Mouse (Mus musculus) adrenal gland, postnatal 14 days (tissue): Measurements from ENCODE around the gene Camk2b. TPM values are rescaled to one million over a fixed set of nuclear protein-coding genes. Genes with fewer than 3 reads are reported as not detected.

Experiments used
- DNase-seq: peaks from one replicate; pipeline ENCODE4 v3.0.0; 2021; ENCODE audit warnings: mixed read lengths
- total RNA-seq: library from RNA; stranded (reverse); gene quantifications from 2 replicates; pipeline ENCODE4 v1.2.3, GENCODE M21; 2021

Camk2b gene
- total RNA-seq, 1 experiment from 2014 or later = 14.8 TPM

- DNase-seq = no peak
These were observed 16.0 kb downstream of the Camk2b start for GRCm38 (mm10) chr11:6050066-6050560.

DNA sequence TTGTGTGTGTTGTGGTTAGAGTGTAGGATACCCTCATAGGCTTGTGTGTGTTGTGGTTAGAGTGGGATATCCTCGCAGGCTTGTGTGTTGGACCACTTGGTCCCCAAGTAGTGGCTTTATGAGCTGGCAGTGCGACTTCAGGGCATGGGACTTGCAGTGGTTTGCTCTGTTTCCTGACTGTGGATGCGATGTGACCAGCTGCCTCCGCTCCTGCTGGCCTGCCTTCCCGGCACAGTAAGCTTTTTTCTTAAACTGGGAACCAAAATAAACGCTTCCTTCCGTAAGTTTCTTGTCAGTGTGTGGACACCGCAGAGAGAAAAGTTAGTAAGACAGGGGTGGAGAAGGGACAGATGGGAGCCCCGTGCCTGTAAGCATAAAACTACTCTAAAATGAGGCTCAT, 18.0 kb downstream of the Camk2b start:
- no peak for DNase-seq

DNA sequence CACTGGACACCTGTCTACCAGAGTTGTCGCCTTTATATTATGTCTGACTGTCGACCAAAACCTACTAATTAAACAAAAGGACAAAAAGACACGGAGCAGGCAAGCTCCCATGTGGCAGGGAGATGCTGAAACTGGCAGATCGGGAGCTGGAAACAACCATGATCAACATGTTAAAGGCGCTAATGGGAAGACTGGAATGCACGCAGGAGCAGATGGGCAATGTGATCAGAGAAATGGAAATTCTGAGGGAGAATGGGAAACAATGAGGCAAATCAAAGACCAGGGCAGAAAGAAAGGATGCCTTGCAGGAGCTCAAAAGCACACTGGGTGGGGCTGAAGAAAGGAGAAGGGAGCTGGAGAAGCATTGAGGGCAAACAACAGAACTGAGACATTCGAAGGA, 27.2 kb downstream of the Camk2b start:
- DNase-seq = no peak

DNA sequence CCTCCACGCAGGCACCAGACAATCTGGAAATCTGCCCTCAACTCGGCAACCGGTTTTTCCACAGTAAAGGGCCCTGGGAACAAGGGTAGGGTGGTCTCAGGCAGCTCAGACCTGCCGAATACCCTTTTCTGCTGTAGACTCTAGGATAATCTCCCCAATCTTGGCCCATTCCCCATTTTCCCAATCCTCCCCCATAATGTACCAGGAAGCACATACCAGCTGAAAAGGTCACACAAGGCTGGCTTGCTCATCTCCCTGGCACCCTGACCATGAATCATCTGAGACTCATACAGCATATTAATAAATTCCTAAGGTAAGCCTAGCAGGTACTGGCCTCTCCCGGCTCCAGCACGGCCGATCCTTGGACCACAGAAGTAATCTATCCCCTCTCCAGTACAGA, 28.5 kb downstream of the Camk2b start:
- DNase-seq = no peak

- DNase-seq = no peak
These were observed 29.0 kb downstream of the Camk2b start for GRCm38 (mm10) chr11:6037198-6037597.

DNA sequence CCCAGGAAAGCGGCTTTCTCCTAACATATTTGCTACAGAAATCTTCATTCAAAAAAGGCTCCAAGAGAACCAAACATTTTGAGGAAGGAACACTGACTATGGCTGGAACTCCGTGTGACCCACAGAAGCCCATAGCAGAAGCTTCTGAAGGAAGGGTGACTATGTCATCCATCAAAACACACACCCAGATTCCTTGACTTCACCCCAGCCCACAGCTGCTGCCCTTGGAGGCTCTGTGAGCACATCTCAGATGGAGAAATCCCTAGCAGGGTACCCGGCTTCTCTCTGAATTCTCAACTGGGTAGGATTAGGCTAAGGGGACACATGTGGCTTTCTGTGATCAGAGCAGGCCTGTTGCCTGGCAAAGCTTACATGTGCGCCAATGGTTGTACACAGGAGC, 29.7 kb downstream of the Camk2b start:
- no peak for DNase-seq

GRCm38 (mm10) chr11:6035521-6035920, 30.6 kb downstream of the Camk2b start:
- DNase-seq = no peak

DNA sequence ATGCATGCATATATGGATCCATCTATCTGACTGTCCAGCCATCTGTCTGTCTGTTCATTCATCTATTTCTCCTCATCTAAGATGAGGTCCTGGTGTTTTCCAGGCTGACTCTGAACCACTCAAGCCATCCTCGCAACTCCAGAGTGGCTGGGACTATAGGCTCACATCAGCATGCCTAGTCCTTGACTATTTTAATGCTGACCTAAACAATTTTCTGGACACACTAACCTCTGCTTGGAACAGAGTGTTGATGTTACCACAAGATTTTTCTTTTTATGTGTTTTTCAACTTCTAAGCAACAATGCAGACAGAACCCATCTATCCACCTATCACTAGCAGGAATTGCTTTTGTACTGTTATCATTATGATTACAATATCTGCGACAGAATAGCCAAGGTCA, 31.4 kb downstream of the Camk2b start:
- no peak for DNase-seq

DNA sequence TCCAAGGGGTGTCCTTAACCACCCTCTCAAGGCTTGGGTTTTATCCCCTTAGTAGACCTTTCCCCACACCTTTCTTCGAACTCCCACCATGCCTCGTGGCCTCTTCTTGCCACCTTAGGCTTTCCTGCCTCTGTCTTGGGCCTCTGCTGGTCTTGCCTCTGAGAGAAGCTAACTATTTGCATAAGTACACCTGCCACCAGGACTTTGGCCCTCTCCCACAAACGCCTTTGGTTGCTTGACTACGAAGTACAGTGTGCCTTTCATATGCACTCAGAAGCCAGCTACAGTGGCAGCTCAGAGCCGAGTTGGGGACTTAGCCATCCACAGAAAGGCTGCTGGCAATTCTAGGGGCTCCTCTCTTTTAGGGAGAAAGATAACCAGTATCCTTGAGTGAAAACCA, 32.4 kb downstream of the Camk2b start:
- no peak for DNase-seq

- DNase-seq = peak; percentile 78
These were observed 33.0 kb downstream of the Camk2b start for GRCm38 (mm10) chr11:6033147-6033546.

GRCm38 (mm10) chr11:6030650-6031049, 35.5 kb downstream of the Camk2b start:
- peak; percentile 85 for DNase-seq

DNA sequence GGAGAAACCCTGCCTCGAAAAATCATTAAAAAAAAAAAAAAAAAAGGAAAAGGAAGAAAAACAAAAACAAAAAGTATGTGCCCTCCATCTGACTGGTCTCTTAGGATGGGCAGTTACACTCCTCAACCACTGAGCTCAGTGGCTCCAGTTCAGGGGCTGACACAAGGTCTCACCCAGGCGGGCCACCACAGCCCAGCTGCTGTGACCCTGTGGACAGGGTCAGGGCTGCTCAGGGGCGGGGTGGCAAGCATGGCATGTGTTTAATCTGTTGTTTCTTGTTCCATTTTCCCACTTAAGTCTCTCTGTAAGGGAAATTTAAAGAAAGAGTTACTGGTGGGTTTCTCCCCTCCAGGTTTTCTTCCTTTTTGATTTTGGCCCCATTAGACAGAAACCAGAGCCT, 36.4 kb downstream of the Camk2b start:
- DNase-seq = no peak

DNA sequence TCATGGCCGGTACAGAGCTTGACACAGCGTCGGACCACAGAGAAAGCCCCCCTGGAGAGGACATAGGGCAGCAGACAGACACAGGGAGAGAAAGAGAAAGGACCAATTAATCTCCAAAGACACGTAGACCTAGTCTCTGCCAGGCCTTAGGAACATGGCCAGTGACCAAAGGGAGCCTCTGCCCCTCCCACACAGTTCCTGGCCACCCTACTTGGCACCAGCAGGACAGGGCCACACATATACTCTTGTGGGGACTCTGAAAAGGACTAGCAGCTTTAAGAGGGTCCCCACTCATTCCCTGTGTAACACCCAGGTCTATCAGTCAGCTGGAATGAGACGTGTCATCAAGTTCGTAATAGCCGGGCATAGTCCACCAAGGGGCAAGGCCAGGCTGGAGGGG, 37.3 kb downstream of the Camk2b start:
- DNase-seq = peak; percentile 24

DNA sequence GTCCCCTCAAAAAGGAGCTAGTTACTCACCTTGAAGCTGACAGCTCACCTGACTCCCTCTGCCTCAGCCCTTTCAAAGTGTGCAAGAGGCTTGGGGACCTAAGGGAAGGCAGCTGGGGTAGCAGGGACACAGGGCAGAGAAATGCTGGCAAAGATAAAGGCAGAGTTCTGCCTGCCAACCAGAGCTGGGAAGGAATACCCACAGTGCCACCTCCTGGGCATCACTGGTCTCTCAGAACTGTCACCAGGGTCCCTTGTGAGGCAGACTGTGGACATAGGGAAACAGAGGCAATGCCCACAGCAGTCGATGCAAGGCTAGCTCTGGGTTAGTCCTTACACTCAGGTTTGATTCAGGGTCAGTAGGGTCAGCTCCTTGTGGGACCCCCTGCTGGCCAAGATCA, 39.8 kb downstream of the Camk2b start:
- peak; percentile 82 for DNase-seq

- DNase-seq = no peak
These were observed 41.1 kb downstream of the Camk2b start for GRCm38 (mm10) chr11:6024923-6025652.

- DNase-seq = peak; percentile 52
These were observed 45.0 kb downstream of the Camk2b start for GRCm38 (mm10) chr11:6020897-6021839.

DNA sequence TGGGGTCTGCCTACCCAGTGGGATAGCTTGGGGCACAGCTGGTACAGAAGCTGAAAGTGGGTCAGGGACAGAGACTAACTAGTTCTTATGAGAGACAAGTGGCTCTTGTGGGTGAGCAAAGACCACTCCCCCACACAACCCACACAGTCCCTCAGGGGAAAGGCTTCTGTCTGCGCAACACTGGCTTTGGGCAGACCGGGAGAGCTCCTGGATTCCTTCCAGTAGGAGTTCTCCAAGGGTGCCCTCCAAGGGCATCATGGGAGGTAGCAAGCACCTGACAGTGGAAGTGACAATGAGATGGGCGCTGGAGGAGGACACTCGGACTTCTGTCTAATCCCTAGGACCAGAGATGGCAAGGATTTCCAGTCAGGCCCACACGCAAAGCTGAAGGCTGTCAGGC, 45.8 kb downstream of the Camk2b start:
- DNase-seq = peak; percentile 43

DNA sequence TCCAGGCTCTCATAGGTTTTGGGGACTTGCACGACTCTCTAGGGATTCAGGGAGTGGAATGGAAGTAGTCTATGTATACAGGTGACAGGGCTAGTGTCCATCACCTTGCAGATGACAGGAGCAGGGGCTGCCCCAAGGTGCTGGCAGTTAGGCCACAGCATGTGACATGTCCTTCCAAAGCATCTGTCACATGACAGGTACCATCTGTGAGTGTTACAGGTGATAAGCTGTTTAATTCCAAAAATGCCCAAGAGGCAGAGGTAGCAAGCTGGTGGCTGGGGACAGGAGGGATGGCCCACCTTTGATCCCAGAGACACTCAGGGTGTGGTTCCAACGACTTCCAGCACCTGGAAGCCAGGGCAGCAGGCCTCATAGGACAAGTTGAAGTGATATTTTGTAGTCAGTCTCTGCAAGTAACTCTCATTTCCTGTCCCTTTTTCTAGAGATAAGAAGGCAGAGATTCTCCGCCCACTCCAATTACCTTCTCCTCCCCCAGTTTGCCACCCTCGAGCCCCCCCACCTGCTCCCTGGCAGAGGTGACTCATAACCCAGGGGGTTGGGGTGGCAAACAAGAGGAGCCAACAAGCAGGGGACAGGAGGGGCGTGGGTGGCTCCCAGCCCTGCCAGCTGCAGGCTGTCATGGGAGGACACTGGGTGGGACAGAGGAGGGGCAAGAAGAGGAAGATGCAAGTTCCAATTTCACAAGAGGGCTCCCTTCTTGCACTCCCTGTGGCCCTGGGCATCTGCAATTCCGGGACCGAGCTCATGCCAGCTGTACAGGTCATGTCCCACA, 47.7 kb downstream of the Camk2b start:
- peak; percentile 52 for DNase-seq

- peak; percentile 21 for DNase-seq
These were observed 48.5 kb downstream of the Camk2b start for GRCm38 (mm10) chr11:6017484-6018140.

DNA sequence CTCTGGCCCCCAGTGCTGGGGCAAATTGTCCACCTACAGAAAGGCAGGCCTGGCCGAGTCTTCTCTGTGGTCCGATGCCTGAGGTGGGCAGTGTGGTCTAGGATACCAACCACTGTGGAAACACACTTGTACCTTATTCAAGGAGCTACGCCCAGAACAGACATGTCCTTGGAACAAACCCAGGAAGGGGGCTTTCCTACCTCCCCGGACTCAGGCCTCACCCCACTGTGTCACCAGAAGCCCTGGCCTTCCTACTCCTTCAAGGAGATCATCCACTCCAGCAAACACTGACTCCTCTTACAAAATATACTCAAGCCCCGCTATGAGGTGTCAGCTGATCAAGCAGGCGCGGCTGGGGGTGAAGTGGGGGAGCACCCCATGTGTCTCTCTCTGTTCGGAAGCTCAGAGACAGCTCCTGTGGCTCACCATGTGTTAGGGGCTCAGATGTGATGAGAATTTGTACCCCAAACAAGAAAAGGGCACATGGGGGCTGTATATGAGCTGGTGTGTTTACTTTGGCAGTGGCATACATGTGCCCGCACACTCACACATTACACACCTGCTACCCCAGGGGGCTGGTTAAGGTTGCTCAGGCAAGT, 49.3 kb downstream of the Camk2b start:
- peak; percentile 2 for DNase-seq

DNA sequence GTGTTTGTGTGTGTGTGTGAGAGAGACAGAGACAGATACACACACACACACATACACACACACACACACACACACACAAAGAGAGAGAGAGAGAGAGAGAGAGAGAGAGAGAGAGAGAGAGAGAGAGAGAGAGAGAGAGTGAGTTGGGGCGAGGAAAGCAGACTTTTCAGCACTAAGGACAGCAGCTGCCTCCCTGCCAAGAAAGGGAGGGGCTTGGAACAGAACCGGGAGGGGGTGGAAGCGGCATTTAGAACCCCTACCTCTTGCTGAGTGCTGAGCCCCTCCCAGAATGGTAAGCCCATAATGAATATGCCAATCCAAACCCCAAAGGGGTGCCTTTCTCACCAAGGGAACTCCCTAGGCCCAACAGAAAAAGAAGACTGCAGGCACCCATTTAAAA, 49.8 kb downstream of the Camk2b start:
- peak; percentile 77 for DNase-seq
